Mouse (Mus musculus) lung, adult 2 months (tissue): ENCODE measurements around the gene Eml6.

ENCODE experiments used
- CTCF ChIP-seq: fragments of 200-500 bp; IDR thresholded peaks from 2 replicates; pipeline ENCODE4 v1.5.1; 2011; ENCODE audit warnings: mild to moderate bottlenecking, low read length, control low read depth; ENCODE audit not compliant: insufficient read depth
- POLR2A ChIP-seq: fragments of 200-500 bp; IDR thresholded peaks from 2 replicates; pipeline ENCODE4 v1.6.1; 2011; ENCODE audit warnings: low read depth, mild to moderate bottlenecking, control low read depth, low read length, borderline replicate concordance; ENCODE audit errors: extremely low read depth

DNA sequence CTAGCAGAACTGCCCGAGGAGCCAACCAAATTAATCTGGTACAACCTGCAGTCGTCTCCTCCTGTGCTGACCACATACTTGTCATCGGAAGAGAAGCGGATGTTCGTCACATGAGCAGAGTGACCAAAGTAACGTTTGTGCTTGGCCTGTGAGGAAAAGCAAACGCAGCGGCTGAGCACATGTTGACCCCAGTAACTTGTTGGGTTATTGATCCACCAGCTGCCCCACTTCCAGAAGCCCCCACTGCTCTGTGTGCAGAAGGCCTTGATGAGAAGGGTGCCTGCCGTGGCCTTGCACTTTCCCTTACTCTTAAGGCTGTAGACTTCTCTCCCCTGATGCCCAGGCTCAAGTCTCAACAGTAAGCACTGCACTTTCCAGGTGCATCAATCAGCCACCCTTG is 279.6 kb downstream of the Eml6 start:
- TF ChIP-seq CTCF (no peak), POLR2A (no peak)
